Mouse (Mus musculus) heart, embryonic 11.5 days (tissue): Measurements from ENCODE around the gene Rnf41. TPM values are rescaled to one million over a fixed set of nuclear protein-coding genes. Genes with fewer than 3 reads are reported as not detected.

Experiments used
- ATAC-seq: fragments of 200-750 bp; cut with Nextera tagmentation; replicated peaks from 2 replicates; pipeline ENCODE4 v1.8.0; 2017; ENCODE audit warnings: moderate library complexity; ENCODE audit not compliant: insufficient number of reproducible peaks, low FRiP score, low TSS enrichment
- H3K27ac ChIP-seq: fragments of 300-500 bp; sonication (generic); 2 replicates; pipeline ENCODE4 v1.5.1; 2014; ENCODE audit warnings: mild to moderate bottlenecking, low read depth, low read length
- H3K27me3 ChIP-seq: fragments of 300-500 bp; sonication (generic); 2 replicates; pipeline ENCODE4 v1.6.1; 2014; ENCODE audit warnings: mild to moderate bottlenecking, low read length, mixed read lengths; ENCODE audit not compliant: control insufficient read depth, insufficient read depth
- H3K36me3 ChIP-seq: fragments of 300-500 bp; sonication (generic); 2 replicates; pipeline ENCODE4 v1.6.1; 2014; ENCODE audit warnings: mild to moderate bottlenecking, low read length, moderate library complexity, mixed read lengths; ENCODE audit not compliant: control insufficient read depth, insufficient read depth
- H3K4me1 ChIP-seq: fragments of 300-500 bp; sonication (generic); 2 replicates; pipeline ENCODE4 v1.6.1; 2014; ENCODE audit warnings: low read length; ENCODE audit not compliant: control insufficient read depth, insufficient read depth
- H3K4me2 ChIP-seq: fragments of 300-500 bp; sonication (generic); 2 replicates; pipeline ENCODE4 v1.6.1; 2014; ENCODE audit warnings: mild to moderate bottlenecking, moderate library complexity
- H3K4me3 ChIP-seq: fragments of 300-500 bp; sonication (generic); 2 replicates; pipeline ENCODE4 v1.5.1; 2014; ENCODE audit warnings: low read depth, low read length
- H3K9ac ChIP-seq: fragments of 300-500 bp; sonication (generic); 2 replicates; pipeline ENCODE4 v1.6.1; 2014; ENCODE audit warnings: mild to moderate bottlenecking, low read depth, low read length, moderate library complexity
- H3K9me3 ChIP-seq: fragments of 300-500 bp; sonication (generic); replicated peaks from 2 replicates; pipeline ENCODE4 v1.6.1; 2016; ENCODE audit warnings: low read length; ENCODE audit not compliant: control insufficient read depth
- WGBS: fragments of 180-500 bp; shearing (Covaris S2); extraction: QIAGEN DNeasy Blood & Tissue Kit; methylation state at CpG from one replicate; pipeline ENCODE4 v1.1.7; 2014; ENCODE audit not compliant: insufficient replicate concordance; 5-methylcytosine and 5-hydroxymethylcytosine counted together
- polyA plus RNA-seq: library from polyadenylated mRNA; unstranded; fragments of >200 nt; fragmentation: Nextera tagmentation; extraction: Ambion mirVana; gene quantifications from 2 replicates; pipeline ENCODE4 v1.2.1, GENCODE M21; 2014

Gene Rnf41
- polyA plus RNA-seq, 1 experiment from 2014 or later, result 24.5 TPM

GRCm38 (mm10) chr10:128458719-128459408 is 47.4 kb downstream of the Rnf41 start, which contains the start of gene Smarcc2:
Gene Smarcc2, plus strand, starts transcription at chr10:128459248.
- peak; percentile 84 for ATAC-seq
- peak within 1 kb of the TSS; percentile 96 for H3K9ac ChIP-seq
- H3K4me3 ChIP-seq, result peak within 1 kb of the TSS; percentile 100
- no peaks in the 10 kb centered on the region for H3K27me3 ChIP-seq
- peaks cover 12% of the 10 kb centered on the region for H3K36me3 ChIP-seq
- H3K4me2 ChIP-seq, result peak within 1 kb of the TSS; percentile 78
- H3K4me1 ChIP-seq, result peaks cover 10% of the 10 kb centered on the region
- under 1% methylated on average over 81 of the region's 86 CpGs for WGBS
- H3K9me3 ChIP-seq, result no peaks in the 10 kb centered on the region
- peak within 1 kb of the TSS; percentile 96 for H3K27ac ChIP-seq

DNA sequence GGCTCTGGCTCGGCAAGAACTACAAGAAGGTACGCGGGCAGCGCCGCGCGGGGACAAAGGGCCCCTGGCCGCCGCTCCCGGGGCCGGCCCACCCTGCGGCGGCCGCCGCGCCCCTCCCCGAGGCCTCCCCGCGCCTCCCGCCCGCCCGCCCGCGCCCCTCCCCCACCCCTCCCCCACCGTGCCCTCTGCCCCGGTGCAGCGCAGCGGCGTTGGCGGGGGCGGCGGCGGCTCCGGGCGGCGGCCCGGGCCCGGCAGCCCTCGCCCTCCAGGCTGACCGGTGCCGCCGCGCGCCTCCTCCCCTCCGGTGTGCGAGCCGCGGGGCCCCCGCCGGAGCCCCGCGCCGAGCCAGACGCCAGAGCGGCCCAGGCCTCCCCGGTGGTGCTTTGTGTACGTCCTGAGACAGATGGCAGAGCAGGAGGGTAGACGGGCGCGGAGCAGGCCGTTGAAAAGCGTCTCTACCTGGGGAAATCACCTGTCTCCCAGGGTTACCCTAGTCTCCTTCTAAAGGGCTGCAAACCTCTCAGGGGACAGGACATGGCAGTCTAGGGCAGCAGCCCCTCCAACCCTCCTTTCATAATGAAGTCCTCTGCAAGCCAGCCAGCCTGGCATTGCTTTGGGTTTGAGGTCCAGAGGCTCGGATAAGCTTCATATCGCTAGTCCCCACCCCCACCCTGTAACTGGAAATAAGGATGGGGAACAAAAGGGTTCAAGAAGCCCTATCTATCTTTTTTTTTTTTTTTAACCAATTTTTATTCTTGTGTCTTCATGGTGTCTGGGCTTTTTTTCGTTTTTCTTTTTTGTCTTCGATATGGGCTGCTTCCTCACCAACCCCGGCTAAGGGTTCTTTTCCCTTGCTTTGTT is 48.2 kb downstream of the Rnf41 start:
- no peaks in the 10 kb centered on the region for H3K9me3 ChIP-seq
- 2% methylated on average over 16 of the region's 67 CpGs for WGBS
- peak overlapping the region; percentile 96 for H3K27ac ChIP-seq
- peak overlapping the region; percentile 100 for H3K4me3 ChIP-seq
- peak; percentile 61 for ATAC-seq
- H3K9ac ChIP-seq, result peak overlapping the region; percentile 96
- H3K36me3 ChIP-seq, result peaks cover 20% of the 10 kb centered on the region
- H3K27me3 ChIP-seq, result no peaks in the 10 kb centered on the region
- H3K4me2 ChIP-seq, result peak overlapping the region; percentile 78
- peaks cover 10% of the 10 kb centered on the region for H3K4me1 ChIP-seq

GRCm38 (mm10) chr10:128460270-128460630 is 48.8 kb downstream of the Rnf41 start:
- WGBS, result 12% methylated on average over 5 of the region's 5 CpGs
- no peak for ATAC-seq
- Histone ChIP-seq H3K9ac (peak overlapping the region; percentile 96), H3K4me3 (peak overlapping the region; percentile 100), H3K9me3 (no peaks in the 10 kb centered on the region), H3K27ac (no peak overlapping the region), H3K4me1 (peaks cover 10% of the 10 kb centered on the region), H3K27me3 (no peaks in the 10 kb centered on the region), H3K4me2 (peak overlapping the region; percentile 78), H3K36me3 (peaks cover 22% of the 10 kb centered on the region)

DNA sequence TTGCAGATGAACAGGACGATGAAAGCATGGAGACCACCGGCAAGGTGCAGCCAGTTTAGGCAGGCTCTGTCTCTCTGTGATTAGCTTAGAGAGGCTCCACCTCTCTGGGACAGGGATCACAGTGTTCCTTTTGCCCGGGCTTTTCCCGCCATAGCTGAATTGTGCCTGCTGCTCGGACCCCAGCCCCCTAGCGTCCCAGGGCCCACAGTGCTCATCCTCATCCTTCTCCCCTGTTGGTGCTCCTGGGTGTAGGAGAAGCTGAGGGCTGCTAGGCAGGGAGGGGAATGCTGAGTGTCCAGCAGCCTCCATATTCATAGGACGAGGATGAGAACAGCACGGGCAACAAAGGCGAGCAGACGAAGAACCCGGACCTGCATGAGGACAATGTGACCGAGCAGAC is 62.9 kb downstream of the Rnf41 start:
- Histone ChIP-seq H3K9ac (no peak overlapping the region), H3K27ac (no peak overlapping the region), H3K27me3 (no peaks in the 10 kb centered on the region), H3K4me3 (no peak overlapping the region), H3K4me1 (no peaks in the 10 kb centered on the region), H3K9me3 (no peaks in the 10 kb centered on the region), H3K4me2 (no peak overlapping the region), H3K36me3 (peaks cover 44% of the 10 kb centered on the region)
- no peak for ATAC-seq
- WGBS, result 79% methylated on average over 12 of the region's 12 CpGs

GRCm38 (mm10) chr10:128486370-128486769 is 74.9 kb downstream of the Rnf41 start:
- H3K9ac ChIP-seq, result no peak overlapping the region
- H3K9me3 ChIP-seq, result no peaks in the 10 kb centered on the region
- peaks cover 65% of the 10 kb centered on the region for H3K36me3 ChIP-seq
- H3K27me3 ChIP-seq, result no peaks in the 10 kb centered on the region
- no peak for ATAC-seq
- H3K27ac ChIP-seq, result no peak overlapping the region
- peaks cover 19% of the 10 kb centered on the region for H3K4me1 ChIP-seq
- 77% methylated on average over 7 of the region's 7 CpGs for WGBS
- no peak overlapping the region for H3K4me2 ChIP-seq
- H3K4me3 ChIP-seq, result no peak overlapping the region

GRCm38 (mm10) chr10:128487861-128488712 is 76.6 kb downstream of the Rnf41 start:
- Histone ChIP-seq H3K4me3 (no peak overlapping the region), H3K36me3 (peaks cover 50% of the 10 kb centered on the region), H3K27ac (no peak overlapping the region), H3K9ac (no peak overlapping the region), H3K27me3 (no peaks in the 10 kb centered on the region), H3K9me3 (no peaks in the 10 kb centered on the region), H3K4me2 (no peak overlapping the region), H3K4me1 (peaks cover 28% of the 10 kb centered on the region)
- no peak for ATAC-seq
- 89% methylated on average over 22 of the region's 22 CpGs for WGBS

GRCm38 (mm10) chr10:128488776-128489175 is 77.3 kb downstream of the Rnf41 start:
- H3K4me3 ChIP-seq, result no peak overlapping the region
- no peak overlapping the region for H3K4me2 ChIP-seq
- H3K36me3 ChIP-seq, result peaks cover 44% of the 10 kb centered on the region
- H3K9me3 ChIP-seq, result no peaks in the 10 kb centered on the region
- H3K27me3 ChIP-seq, result no peaks in the 10 kb centered on the region
- peaks cover 28% of the 10 kb centered on the region for H3K4me1 ChIP-seq
- WGBS, result 83% methylated on average over 4 of the region's 4 CpGs
- ATAC-seq, result no peak
- H3K27ac ChIP-seq, result peak overlapping the region; percentile 97; the same call in 1 of the 2 replicates
- H3K9ac ChIP-seq, result no peak overlapping the region

DNA sequence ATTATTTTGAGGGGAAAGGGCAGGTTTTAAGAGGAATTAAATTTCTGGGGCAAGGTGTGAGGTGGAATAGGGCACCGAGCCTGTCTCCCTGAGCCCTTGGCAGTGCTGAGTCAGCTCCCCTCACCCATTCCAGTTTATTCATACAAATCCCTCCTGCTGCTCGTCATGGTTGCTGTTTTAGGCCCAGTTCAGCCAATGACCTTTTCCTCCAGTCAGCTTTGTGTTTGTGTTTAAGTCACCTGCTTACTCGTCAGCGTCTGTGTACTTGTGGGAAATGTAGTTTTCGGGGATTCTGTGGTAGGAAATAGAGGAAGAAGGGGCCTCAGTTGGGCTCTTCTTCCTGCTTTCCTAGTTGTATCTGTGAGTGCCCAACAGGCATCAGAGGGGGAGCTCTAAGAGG is 77.9 kb downstream of the Rnf41 start:
- H3K36me3 ChIP-seq, result peaks cover 38% of the 10 kb centered on the region
- H3K27me3 ChIP-seq, result no peaks in the 10 kb centered on the region
- H3K4me3 ChIP-seq, result no peak overlapping the region; the same call in 1 of the 2 replicates
- H3K27ac ChIP-seq, result peak overlapping the region; percentile 97
- H3K4me2 ChIP-seq, result peak overlapping the region; percentile 87; the same call in 1 of the 2 replicates
- peaks cover 28% of the 10 kb centered on the region for H3K4me1 ChIP-seq
- no peaks in the 10 kb centered on the region for H3K9me3 ChIP-seq
- 60% methylated on average over 5 of the region's 5 CpGs for WGBS
- ATAC-seq, result no peak
- H3K9ac ChIP-seq, result peak overlapping the region; percentile 59
